Mouse (Mus musculus): ENCODE results near the gene Slc17a1.

DNA sequence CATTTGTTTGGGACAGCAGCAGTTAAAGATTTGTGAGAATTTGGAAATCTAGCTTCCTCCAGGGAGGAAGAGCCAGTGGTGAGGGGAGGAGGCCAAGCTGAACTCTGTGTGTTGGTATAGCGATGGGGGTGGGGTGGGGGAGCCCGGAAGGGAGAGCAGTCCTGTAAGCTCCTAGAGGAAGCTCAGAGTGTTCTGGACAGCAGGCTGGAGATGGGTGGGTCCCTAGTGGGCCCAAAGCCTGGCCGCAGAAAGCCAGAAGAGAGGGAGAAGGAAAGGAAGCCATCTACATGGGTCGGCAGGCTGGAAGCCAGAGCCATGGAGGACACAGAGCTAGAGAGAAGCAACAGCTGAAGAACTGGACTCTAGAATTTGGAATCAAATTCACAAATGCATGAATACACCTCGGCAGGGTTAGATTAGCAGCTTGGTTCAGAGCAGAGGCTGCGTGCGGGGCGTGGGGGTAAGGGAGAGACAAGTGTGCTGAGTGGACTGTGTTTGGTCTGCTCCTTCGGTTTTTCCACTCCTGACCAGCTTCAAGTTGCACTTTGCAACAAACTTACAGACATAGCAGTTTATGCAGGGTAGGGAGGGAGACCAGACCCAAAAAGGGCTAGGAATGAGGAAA is 1.4 kb upstream of the Slc17a1 start:
- TF ChIP-seq POLR2A (IDR thresholded peaks at IDR 0.05; ENCODE audit: extremely low read depth, insufficient read depth, low read length) (0 out of 2 replicates have a peak, but pooled peaks have one; percentile 40), CTCF (IDR thresholded peaks at IDR 0.05; ENCODE audit: low read depth, low read length) (no peak)
